Mouse (Mus musculus): ENCODE measurements around the gene Eaf2.
A peak's percentile ranks its signal among the peaks of the same experiment; 100 is the strongest.
"Not testable (repeated sequence)": the region's sequence is repeated elsewhere in the genome, so short reads cannot be mapped to it uniquely, and the experiment has no call there.

Gene Eaf2

DNA sequence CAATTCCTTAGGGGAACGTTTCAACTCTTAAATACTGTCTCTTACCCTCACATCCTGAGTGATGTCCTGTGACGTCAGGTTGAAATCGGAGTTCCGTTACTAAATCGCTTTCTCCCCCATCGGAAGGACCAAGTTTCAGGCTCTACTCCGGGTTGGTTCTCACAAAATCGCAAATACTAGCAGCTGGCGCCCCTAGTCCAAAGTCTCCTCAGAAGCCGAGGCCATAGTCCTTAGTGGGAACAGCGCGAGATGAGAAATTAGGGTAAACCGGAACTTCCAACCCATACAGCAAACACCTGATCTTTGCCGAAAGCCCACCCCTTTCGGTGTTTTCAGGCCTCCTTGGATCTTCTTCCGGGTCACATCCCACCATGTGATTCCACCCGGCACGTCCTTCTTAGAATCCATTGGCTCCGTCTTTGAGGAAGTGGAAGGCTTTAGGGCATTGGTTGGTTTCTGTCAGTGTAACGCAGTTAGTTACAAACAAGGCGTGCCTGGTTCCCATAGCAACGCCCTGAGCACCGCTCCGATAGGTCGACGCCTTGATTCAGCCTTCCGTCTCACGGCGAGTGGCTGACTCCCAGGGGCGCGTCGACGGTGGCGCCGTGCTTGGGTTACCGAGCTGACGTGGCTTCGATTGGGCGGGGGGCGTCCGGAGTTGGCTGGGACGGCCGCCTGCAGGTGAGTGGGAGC is at the start of gene Eaf2, which contains the start of gene Golgb1:
Gene Eaf2, minus strand, starts transcription at position 421 of the 693 bp plus-strand sequence.
Gene Golgb1, plus strand, starts transcription at position 558 of the 693 bp plus-strand sequence.
- peak; percentile 95 for DNase-seq

DNA sequence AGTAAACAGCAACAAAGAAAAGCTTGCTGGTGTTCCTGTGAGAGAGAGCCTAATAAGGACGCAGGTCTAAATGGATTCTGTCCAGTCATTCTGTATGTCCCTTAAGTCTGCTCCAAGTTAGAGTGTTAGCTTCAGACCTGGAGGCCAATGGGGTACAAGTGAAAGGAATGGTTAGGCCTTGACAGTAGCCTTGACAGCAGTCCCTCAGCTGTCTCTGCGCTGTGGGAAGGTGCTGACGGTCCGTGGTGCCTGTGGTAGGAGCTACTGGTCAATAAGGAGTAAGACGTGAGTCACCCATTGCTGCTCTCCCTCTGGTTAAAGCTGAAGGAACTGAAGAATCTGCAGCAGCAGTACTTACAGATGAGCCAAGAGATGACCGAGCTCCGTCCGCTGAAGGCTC is 49.5 kb upstream of the Eaf2 start:
- DNase-seq, result no peak

DNA sequence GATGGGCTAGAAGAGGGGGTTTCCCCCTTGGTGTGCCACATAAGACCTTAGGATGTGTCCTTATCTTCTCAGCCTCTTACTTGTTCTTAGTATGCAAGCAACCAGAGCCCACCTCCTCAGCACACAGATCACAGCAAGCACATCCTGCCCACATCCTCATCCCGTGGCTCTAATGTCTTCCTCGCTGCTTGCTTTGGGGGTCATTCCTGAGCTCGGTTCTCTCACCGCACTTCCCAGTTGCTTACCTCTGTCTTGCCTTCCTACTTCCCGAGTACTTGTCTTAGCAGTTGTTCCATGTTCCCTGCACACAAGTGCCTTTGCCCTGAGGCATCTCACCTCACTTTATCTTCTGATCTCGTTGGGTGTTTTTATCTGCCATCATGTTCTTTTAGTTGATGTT is 47.2 kb upstream of the Eaf2 start:
- DNase-seq, result peak; percentile 46

DNA sequence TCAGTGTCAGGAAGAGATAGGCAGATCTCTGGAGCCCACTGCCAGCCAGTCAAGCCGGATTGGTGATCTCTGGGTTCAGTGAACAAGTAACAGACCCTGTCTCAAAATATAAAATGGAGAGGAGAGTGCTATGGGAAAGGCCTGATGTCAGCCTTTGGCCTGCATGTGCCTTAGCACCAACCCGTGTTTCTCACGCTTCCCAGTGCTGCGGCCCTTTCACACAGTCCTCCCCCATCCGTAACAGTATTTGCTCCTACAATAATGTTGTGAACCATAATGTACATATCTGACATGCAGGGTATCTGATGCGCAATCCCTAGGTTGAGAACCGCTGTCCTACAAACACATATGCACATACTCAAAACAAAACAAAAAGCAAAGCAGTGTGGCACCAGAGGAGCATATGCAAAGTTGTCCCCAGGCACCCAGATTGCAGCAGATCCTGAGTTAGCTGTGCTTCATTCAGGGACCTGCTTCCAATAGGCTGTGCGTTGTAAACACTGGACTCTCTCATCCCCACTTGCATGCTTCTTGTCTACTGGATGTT is 46.3 kb upstream of the Eaf2 start:
- DNase-seq, result no peak

DNA sequence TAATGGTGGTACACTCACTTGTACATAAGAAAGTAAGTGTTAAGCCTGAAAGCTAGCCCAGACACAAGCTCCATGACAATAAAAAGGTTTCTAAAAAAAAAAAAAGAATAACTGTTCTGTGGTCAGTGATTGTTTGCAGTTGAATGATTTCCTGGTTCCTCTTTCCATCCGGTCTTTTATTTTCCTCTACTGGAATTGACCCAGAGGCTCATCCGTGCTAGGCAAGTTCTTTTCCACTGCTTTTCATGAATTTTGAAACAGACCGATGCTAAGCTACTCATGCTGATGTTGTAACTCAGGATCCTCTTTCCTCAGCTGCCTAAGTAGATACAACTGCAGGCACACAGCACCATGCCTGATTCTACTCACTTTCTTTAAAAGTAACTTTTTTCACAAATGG is 45.6 kb upstream of the Eaf2 start:
- DNase-seq, result no peak

DNA sequence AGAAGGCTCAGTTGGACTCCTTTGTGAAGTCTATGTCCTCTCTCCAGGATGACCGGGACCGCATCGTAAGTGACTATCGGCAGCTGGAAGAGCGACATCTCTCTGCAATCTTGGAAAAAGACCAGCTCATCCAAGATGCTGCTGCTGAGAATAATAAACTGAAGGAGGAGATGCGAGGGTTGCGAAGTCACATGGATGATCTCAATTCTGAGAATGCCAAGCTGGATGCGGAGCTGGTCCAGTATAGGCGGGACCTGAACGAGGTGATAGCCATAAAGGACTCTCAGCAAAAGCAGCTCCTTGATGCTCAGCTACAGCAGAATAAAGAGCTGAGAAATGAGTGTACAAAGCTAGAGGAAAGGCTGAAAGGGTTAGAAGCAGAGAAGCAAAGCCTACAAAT is 43.7 kb upstream of the Eaf2 start:
- DNase-seq, result no peak

DNA sequence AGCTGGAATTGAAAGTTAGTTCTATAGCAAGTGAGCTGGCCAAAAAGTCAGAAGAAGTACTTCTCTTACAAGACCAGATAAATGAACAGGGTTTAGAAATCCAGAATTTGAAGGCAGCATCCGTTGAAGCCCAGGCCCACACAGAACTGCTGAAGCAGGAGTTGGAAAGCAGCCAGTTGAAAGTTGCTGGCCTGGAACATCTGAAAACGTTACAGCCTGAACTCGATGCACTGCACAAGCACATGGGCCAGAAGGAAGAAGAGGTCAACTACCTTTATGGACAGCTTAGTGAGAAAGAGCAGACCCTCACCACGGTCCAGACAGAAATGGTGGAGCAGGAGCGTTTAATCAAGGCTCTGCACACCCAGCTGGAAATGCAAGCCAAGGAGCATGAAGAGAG is 39.4 kb upstream of the Eaf2 start:
- no peak for DNase-seq

DNA sequence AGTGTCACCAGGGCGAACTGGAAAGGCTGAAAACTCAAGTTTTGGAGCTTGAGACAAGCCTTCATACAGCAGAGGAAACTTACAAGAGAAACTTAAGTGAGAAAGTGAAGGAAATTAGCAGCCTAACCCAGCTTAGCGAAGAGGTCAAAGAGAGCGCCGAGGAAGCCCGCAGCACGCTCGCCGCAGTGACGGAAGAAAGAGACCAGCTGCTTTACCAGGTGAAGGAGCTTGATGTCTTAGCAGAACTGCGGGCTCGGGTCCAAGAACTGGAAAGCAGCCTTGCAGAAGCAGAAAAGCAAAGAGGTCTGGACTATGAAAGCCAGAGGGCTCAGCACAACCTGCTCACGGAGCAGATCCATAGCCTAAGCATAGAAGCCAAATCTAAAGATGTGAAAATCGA is 37.5 kb upstream of the Eaf2 start:
- DNase-seq, result no peak

DNA sequence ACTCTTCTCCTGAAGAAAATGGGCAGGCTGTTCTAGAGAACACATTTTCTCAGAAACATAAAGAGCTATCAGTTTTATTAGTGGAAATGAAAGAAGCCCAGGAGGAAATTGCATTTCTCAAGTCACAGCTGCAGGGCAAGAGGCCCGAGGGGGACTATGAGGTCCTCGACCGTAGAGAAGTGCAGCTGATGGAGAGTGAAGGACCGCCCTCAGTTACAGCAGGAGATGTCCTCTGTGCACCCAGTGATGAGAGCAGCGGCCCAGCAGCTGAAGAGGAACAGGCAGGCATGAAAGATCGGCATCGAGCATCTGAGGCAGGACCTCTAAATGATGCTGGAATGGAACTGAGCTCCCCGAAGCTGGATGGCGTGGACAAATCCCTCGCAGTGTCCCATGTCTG is 37.1 kb upstream of the Eaf2 start:
- DNase-seq, result no peak

DNA sequence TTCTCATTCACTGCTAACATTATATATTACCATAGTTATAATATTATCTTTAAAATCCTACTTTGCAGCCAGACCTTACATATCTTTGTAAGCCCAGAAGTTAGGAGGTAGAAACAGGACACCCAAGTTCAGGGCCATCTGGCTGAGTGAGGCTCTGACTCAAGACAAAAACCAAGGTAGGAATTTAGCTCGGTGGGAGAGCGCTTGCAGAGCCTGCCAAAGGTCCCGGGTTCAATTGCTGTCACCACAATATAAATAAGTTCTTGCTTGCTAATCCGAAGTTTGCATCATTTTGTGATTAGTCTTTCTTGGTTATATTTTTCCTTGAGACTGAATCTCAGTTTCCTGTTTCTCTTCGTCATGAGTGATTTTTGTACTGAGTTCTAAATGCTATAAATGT is 28.4 kb upstream of the Eaf2 start:
- no peak for DNase-seq

DNA sequence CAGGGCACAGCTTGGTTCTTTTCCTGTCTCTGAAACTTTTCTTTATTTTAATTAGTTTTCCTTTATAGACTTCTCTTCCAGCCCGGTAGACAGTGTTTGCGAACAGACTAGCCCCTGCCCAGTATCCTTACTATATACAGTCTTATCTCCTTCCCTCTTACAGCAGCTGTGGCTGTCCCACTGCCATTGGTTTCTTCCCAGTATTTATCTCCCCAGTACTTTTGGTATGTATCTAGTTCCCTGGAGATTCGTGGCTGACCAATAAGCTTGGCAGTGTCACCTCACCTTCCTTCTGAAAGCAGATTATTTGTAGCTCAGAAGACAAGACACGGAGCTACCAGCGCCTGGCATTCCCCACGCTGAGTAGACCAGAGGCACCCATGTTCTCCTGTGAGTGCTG is 21.9 kb upstream of the Eaf2 start:
- no peak for DNase-seq

DNA sequence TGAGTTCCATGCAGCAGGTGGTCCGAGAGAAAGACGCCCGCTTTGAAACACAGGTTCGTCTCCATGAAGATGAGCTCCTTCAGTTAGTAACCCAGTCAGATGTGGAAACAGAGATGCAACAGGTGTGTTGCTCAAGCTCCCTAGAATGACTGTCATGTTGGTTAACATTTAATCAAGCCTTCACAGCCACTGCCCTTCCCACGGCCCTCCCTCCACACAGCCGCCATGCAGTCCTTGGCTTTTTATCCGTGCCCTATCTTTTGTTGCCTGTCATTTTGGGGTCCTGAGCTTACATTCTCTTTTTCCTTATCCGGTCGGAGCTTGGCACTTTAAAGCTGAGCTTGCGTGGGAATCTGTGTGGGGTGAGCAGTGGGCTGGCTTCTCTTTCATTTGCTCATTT is 18.5 kb upstream of the Eaf2 start:
- DNase-seq, result no peak

DNA sequence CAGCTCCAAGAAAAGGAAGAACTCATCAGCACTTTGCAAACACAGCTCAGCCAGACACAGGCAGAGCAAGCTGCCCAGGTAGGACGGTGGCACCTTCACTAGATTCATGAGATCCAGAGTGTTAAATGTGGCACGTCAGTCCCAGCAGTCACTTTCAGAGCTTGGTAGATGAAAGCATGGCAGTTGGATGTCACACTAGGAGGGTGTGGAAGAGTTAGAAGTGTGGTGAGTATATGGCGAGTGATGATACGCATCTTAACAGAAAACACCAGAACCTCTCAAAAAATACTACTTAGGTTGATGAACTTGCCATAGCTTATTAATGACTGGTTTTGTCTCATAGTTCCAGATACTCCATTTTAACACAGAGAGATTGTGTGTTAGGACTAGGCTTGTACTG is 16.6 kb upstream of the Eaf2 start:
- no peak for DNase-seq

DNA sequence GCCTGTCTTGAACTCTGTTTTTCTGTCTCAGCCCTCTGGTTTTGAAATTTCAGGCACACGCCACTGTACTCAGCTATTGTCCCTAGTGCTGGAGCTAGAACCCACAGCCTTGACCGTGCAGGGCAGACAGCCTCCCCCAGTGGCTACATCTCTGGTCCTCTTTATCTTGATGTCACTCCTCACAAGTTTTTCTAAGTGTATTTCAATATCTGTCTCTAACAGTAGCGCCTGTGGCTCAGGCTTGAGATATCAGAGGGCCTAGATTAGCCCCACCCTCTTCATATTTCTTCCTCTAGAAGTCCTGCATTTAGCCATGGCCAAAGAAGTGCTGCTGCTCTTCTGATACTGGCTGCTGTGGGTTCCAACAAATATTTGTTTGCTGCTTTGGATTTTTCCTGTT is 15.8 kb upstream of the Eaf2 start:
- DNase-seq, result no peak

DNA sequence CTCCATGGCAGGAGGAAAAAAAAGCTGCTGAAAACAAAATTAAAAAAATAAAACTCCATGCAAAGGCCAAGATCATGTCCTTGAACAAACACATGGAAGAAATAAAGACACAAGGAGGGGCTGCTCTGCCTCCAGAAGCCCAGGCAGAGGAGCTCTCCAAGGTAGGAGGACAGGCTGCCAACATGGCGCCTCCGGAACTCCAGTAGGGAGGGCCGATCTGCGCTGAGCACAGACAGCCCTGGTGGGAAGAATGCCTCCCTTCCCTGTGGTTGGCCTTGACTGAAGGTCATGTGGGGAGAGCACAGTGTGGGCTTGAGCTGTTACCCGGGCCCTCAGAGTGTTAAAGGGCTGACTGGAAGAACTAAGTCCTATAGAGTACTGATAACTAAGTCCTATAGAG is 12.7 kb upstream of the Eaf2 start:
- no peak for DNase-seq

DNA sequence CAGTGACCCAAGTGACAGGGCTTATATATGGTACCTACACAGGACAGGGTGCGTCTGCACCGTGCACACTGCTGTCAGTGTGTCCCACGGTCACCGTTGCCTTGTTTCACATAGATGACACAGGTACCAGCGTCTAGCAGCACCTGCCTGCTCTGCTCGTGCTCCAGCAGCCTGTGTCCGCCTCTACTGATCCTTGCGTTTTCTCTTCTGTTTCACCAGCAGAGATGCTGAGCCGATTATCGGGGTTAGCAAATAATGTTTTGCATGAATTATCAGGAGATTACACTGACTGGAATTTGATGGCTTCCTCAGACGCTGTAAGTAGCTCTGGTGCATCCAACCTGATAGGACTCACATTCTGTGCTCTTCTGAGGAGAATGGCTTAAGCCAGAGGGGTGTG is 11.1 kb upstream of the Eaf2 start:
- no peak for DNase-seq

DNA sequence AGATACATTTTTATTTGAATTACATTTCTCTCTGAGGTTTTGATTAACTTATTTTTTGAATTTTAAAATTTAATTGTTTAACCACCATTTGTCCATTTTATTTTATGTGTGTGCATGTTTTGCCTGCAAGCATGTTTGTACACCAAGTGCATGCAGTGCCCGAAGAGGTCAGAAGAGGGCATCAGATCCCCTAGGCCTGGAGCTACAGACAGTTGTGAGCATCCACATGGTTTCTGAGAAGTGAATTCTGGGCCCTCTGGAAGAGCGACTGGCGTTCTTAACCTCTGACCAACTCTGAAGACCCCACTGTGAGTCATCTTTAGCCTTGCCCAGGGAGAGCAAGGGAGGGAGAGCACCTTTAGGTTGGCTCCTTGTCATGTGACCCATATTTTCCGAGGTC is 10.1 kb upstream of the Eaf2 start:
- peak; percentile 76 for DNase-seq

DNA sequence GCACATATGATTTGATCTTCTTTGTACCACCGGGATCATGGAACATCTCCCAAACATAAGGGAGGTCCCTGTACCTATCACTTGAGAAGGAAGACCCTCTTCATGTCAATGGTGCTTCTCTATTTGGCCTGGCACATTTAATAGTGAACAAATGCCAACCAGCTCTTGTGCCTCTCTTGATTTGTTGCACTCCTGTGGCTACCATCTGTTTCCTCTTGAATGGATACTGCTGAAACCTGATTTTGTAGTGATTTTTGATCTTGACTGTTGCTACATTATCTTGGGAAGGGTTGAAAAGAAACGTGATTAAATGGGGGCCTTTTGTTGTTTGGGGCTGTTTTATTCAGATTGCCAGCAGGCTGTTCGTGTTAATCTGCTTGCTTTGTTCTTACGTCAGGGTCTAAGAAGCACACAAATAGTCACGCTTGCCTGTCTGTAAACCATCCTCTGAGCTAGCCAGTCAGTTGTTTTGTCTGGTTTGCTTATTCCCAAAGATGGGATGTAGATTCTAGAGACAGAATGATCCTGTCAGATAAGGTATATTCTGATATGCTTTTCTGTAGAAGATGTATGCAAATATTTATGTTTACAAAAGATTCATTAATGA is 8.0 kb upstream of the Eaf2 start:
- DNase-seq, result no peak

DNA sequence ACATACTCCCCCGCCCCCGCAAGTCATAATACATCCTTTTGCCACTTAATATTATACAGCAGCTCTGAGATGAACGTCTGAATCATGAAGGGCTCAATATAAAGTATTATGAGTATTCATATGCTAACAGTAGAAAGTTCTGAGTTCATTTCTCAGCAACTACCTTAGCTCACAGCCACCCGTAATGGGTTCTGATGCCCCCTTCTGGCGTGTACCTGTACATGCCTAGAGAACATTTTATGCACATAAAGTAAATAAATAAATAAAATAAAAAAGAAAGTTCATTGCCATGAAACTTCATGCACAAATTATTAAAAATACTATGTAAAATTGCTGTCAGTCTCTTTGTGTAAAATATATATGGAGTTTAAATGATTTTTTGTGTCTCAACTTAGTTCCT is 2.5 kb upstream of the Eaf2 start:
- peak; percentile 46 for DNase-seq

DNA sequence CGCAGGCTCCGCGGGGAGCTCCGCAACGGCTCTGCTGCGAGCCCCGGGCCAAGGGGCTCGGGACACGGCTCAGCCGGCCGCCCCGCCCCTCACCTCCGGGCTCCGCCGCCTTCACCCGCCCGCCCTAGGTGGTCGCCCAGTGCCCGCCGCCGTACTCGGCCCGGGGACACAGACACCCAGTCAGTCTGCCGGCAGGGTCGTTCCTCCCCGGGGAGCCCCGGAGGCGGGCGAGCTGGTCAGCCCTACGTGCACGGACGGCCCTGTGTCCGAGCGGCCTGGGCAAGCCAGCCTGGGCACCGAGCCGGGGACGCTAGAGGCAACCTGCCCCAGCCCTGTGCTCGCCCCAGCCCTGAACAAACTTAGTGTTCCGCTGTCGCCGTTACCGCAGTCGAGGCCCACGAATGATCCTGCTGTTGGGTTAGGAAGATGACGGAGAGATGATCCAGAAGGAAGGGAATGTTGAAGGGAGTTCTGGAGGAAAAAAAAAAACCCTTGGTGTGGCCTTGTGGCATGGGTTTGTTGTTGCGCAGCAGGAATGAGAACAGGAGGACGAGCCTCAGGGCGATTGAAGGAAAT is 561 bp upstream of the Eaf2 start:
- DNase-seq, result no peak

DNA sequence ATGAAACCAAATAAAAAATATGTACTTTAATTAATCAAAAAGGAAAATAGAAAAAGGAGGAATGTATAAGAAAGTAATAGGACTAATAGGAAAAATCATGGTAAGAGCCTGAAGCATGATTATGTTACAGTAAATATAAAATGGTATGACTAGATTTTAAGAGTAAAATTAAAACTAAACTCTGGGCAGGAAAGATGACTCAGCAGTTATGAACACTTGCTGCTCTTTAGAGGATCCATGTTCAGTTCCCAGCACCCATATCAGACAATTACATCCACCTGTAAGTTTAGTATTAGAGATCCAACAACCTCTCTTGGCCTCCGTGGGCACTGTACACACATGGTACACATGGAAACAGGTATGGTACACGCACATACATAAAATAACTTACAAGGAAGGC is 5.4 kb downstream of the Eaf2 start:
- no peak for DNase-seq

DNA sequence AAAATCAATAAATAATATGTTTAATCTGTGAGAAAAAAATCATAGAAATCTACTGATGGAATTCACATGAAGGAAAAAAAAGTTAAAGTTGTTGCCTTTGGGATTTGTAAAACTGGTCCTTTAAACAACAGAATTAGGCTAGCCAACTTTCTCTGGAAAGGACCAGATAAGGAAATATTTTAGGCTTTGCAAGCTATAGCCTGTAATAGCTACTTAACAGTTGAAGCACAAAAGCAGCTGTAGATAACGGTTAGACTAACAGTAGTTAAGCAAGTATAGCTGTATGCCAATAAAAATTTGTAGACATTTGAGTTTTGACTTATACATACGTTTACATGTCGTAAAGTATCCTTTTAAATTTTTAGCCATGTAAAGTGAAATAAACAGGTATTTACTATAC is 11.2 kb downstream of the Eaf2 start:
- DNase-seq, result no peak

DNA sequence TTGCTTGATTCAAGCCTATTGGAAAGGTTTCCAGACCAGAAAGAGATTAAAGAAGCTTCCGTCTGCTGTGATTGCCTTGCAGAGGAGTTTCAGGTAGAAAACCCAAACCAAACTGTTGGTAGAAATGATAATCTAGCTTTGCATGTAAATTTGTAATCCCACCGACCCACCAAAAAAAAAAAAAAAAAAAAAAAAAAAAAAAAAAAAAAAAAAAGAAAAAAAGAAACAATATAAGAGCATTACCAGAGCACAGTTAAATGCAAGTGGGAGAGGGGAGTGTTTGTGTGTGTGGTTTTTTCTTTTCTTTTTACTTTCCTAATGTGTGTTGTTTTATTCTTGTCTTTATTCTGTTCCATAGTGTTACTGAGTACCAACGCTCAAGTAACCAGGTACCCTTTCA is 23.6 kb downstream of the Eaf2 start:
- no peak for DNase-seq

DNA sequence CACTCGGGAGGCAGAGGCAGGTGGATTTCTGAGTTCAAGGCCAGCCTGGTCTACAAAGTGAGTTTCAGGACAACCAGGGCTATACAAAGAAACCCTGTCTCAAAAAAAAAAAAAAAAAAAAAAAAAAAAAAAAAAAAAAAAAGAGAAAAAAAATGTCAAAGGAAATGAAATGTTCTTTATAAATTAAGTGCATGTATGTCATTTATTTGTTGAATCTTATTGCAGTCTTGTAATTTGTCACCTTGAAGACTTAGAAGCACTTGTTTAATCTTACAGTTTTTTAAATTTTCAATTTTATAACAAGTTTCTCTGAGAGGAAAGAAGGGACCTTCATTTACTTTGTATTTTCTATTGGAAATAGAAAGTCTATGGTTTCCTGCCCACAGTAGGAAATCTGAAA is 27.9 kb downstream of the Eaf2 start:
- DNase-seq, result not testable (repeated sequence)

DNA sequence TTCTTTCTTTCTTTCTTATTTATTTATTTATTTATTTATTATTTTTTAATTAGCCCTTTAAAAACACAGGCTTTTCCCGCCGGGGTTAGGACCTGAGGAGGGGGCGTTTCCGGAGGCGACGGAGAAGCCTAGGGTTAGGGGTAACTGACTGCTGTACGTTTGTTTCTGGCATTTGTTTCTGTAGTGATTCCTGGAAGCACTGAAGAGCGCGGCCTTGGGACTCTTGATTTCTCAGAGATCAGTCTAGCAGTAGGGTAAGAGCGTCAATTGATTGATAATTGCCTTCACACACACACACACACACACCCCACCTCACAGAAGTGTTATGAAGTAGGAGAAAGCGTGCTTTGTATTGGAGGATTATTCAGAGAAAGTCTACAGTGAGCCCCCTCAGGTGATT is 46.0 kb downstream of the Eaf2 start:
- DNase-seq, result no peak

Measured in thymus, postnatal 14 days (tissue).